Mouse (Mus musculus): ENCODE measurements around the gene Ano6.

GRCm38 (mm10) chr15:95774674-95775414 is 15.8 kb upstream of the Ano6 start:
- no peak for TF ChIP-seq POLR2A (IDR thresholded peaks at IDR 0.05; ENCODE audit: borderline replicate concordance, control insufficient read depth, low read depth, low read length)
- no peak for TF ChIP-seq CTCF (IDR thresholded peaks at IDR 0.05; ENCODE audit: control insufficient read depth, insufficient read depth, low read length)

Data from bone marrow, adult 2 months (tissue).